Mouse (Mus musculus) CH12.LX (cell line): ENCODE measurements around the gene Slc25a18. TPM values are rescaled to one million over a fixed set of nuclear protein-coding genes. Genes with fewer than 3 reads are reported as not detected.
A peak's percentile ranks its signal among the peaks of the same experiment; 100 is the strongest.

Source experiments
- DNase-seq: peaks from one replicate; pipeline ENCODE4 v3.0.0-alpha.2; 2013; ENCODE audit errors: extremely low read depth
- H3K27ac ChIP-seq: 2 replicates; pipeline ENCODE4 v1.5.1; 2012; ENCODE audit warnings: low read depth, mild to moderate bottlenecking, control low read depth, moderate library complexity; ENCODE audit not compliant: insufficient read depth
- H3K27me3 ChIP-seq: replicated peaks from 2 replicates; pipeline ENCODE3; 2012; ENCODE audit warnings: inconsistent platforms
- H3K36me3 ChIP-seq, 2 experiments: replicated peaks in 1 of 2; 2 replicates each; pipeline versions ENCODE3 to v1.6.1; 2012; ENCODE audit warnings: inconsistent platforms in 1 of 2, low read length in 1 of 2, mild to moderate bottlenecking in 1 of 2, mixed read lengths in 1 of 2, moderate library complexity in 1 of 2; ENCODE audit not compliant: control insufficient read depth in 1 of 2, insufficient read depth in 1 of 2
- H3K4me1 ChIP-seq, 2 experiments: 2 replicates each; pipeline ENCODE4 v1.6.1; 2012; ENCODE audit warnings: inconsistent platforms in 1 of 2, moderate library complexity in 1 of 2; ENCODE audit not compliant: insufficient read depth in 2 of 2, control insufficient read depth in 1 of 2
- H3K4me2 ChIP-seq: 2 replicates; pipeline ENCODE4 v1.6.1; 2012; ENCODE audit warnings: low read depth, mild to moderate bottlenecking, control low read depth; ENCODE audit not compliant: poor library complexity, insufficient read depth, severe bottlenecking
- H3K4me3 ChIP-seq, 3 experiments: fragments of 150-350 bp in 1 of 3; sonication (generic) in 1 of 3; replicated peaks in 1 of 3; 2 replicates each; pipeline versions ENCODE3 to v1.5.1; 2011 to 2012; ENCODE audit warnings: low read depth in 2 of 3, low read length in 2 of 3, mild to moderate bottlenecking in 2 of 3, moderate library complexity in 2 of 3, control low read depth in 1 of 3, improper control_type of control experiment in 1 of 3, inconsistent platforms in 1 of 3, mixed read lengths in 1 of 3; ENCODE audit not compliant: poor library complexity in 1 of 3
- H3K79me2 ChIP-seq: replicated peaks from 2 replicates; pipeline ENCODE4 v1.6.1; 2012; ENCODE audit warnings: mild to moderate bottlenecking, moderate library complexity; ENCODE audit not compliant: control insufficient read depth, poor library complexity, insufficient read depth, severe bottlenecking; ENCODE audit errors: extremely low read depth
- H3K9ac ChIP-seq: 2 replicates; pipeline ENCODE4 v1.6.1; 2012; ENCODE audit warnings: low read depth, mild to moderate bottlenecking, control low read depth, moderate library complexity; ENCODE audit not compliant: insufficient read depth
- H3K9me3 ChIP-seq: replicated peaks from 2 replicates; pipeline ENCODE3; 2012; ENCODE audit warnings: low read length, inconsistent platforms, mixed read lengths
- BHLHE40 ChIP-seq: IDR thresholded peaks from 2 replicates; pipeline ENCODE4 v1.6.1; 2011; ENCODE audit warnings: mild to moderate bottlenecking, low read depth, low read length, improper control_type of control experiment
- CHD1 ChIP-seq: IDR thresholded peaks from 2 replicates; pipeline ENCODE4 v1.6.1; 2012; ENCODE audit warnings: low read depth, low read length, improper control_type of control experiment, inconsistent platforms
- CTCF ChIP-seq, 2 experiments: IDR thresholded peaks in 1 of 2; conservative IDR thresholded peaks in 1 of 2; 2 replicates each; pipeline ENCODE4 v1.5.1; 2011 to 2012; ENCODE audit warnings: low read depth in 2 of 2, low read length in 2 of 2, improper control_type of control experiment in 1 of 2, inconsistent platforms in 1 of 2, mild to moderate bottlenecking in 1 of 2, moderate library complexity in 1 of 2
- E2F4 ChIP-seq: IDR thresholded peaks from 2 replicates; pipeline ENCODE4 v1.6.1; 2011; ENCODE audit warnings: low read depth, low read length, improper control_type of control experiment; ENCODE audit not compliant: insufficient replicate concordance
- IRF4 ChIP-seq: IDR thresholded peaks from 2 replicates; pipeline ENCODE4 v1.6.1; 2014; ENCODE audit warnings: low read depth, mild to moderate bottlenecking, inconsistent platforms, low read length, improper control_type of control experiment
- JUND ChIP-seq: conservative IDR thresholded peaks from 2 replicates; pipeline ENCODE4 v1.6.1; 2011; ENCODE audit warnings: low read depth, low read length, improper control_type of control experiment
- MAX ChIP-seq: IDR thresholded peaks from 2 replicates; pipeline ENCODE4 v1.6.1; 2011; ENCODE audit warnings: low read length, improper control_type of control experiment
- MXI1 ChIP-seq: IDR thresholded peaks from 2 replicates; pipeline ENCODE4 v1.6.1; 2011; ENCODE audit warnings: mild to moderate bottlenecking, low read depth, low read length, improper control_type of control experiment
- MYC ChIP-seq: IDR thresholded peaks from 2 replicates; pipeline ENCODE4 v1.6.1; 2011; ENCODE audit warnings: low read depth, mild to moderate bottlenecking, improper control_type of control experiment, low read length
- NRF1 ChIP-seq: IDR thresholded peaks from 2 replicates; pipeline ENCODE4 v1.6.1; 2014; ENCODE audit warnings: low read depth, mild to moderate bottlenecking, inconsistent platforms, low read length, improper control_type of control experiment, moderate library complexity
- POLR2A ChIP-seq: IDR thresholded peaks from 2 replicates; pipeline ENCODE4 v1.6.1; 2011; ENCODE audit warnings: low read depth, mild to moderate bottlenecking, improper control_type of control experiment, low read length
- POLR2AphosphoS2 ChIP-seq: IDR thresholded peaks from 2 replicates; pipeline ENCODE4 v1.6.1; 2011; ENCODE audit warnings: low read depth, low read length, improper control_type of control experiment
- RAD21 ChIP-seq: IDR thresholded peaks from 2 replicates; pipeline ENCODE4 v1.6.1; 2011; ENCODE audit warnings: low read depth, mild to moderate bottlenecking, low read length, improper control_type of control experiment, moderate library complexity
- TBP ChIP-seq: conservative IDR thresholded peaks from 2 replicates; pipeline ENCODE4 v1.6.1; 2011; ENCODE audit warnings: low read depth, low read length, improper control_type of control experiment
- TCF12 ChIP-seq: IDR thresholded peaks from 2 replicates; pipeline ENCODE4 v1.6.1; 2014; ENCODE audit warnings: low read depth, mild to moderate bottlenecking, inconsistent platforms, low read length, improper control_type of control experiment
- UBTF ChIP-seq: IDR thresholded peaks from 2 replicates; pipeline ENCODE4 v1.6.1; 2012; ENCODE audit warnings: low read depth, mild to moderate bottlenecking, inconsistent platforms, low read length, improper control_type of control experiment, moderate library complexity
- dilution Hi-C: fragments of 300-500 bp; cut with MboI; formaldehyde crosslinking; loops from 2 replicates; pipeline ENCODE4 v1.14.3; 2020; ENCODE audit warnings: low sequenced_read_pairs; ENCODE audit not compliant: extremely low pct_unique_long_range_greater_than_20kb, extremely low pct_ligation_motif_present
- in situ Hi-C: fragments of 300-500 bp; cut with MboI; formaldehyde crosslinking; loops from 3 replicates; pipeline ENCODE4 v1.14.3; 2019; ENCODE audit warnings: low sequenced_read_pairs, low pct_ligation_motif_present, low pct_unique_long_range_greater_than_20kb, mixed read lengths
- polyA plus RNA-seq: library from polyadenylated mRNA; unstranded; fragments of >175 nt; gene quantifications from 2 replicates; pipeline ENCODE4 v1.2.1, GENCODE M21; 2012; ENCODE audit warnings: low read depth; ENCODE audit not compliant: insufficient read length
- total RNA-seq, 2 experiments: library from RNA; depleted of rRNA; stranded (reverse); fragments of 300-350 nt in 1 of 2; fragments of >200 nt in 1 of 2; gene quantifications; 2 replicates each; pipeline ENCODE4 v1.2.3; 2012 to 2014

Slc25a18 gene
- total and polyA plus RNA-seq, 3 experiments, result 0.08 to 0.51 (median 0.19) TPM

DNA sequence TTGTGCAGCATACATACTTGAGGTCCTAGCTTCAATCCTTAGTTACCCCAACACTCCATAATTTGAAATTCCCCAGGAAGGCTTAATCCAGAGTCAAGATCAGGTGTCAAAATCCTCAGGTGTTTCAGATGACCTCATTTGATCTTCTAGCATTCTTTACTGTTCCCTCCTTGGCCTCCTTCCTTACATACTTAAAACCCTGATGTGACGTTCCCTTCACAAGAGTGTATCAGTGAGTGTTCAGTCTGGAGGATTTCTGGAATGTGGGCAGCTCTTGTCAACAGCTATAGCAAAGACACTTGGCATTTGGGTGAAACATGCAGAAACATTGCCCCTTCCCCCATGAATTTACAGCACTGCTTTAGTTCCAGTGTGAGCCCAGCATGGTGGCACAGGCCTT, 3.4 kb upstream of the Slc25a18 start:
- Histone ChIP-seq H3K4me3 (no peak overlapping the region), H3K27me3 (no peaks in the 10 kb centered on the region), H3K9me3 (no peaks in the 10 kb centered on the region), H3K9ac (no peak overlapping the region), H3K27ac (no peak overlapping the region), H3K36me3 (peaks cover 38 to 62% of the 10 kb centered on the region in 2 experiments), H3K4me1 (peaks cover 0 to 5% of the 10 kb centered on the region in 2 experiments; a peak in 1 of 4 replicates), H3K79me2 (no peaks in the 10 kb centered on the region), H3K4me2 (no peak overlapping the region)
- no peak for TF ChIP-seq TBP
- TF ChIP-seq TCF12, result no peak
- no peak for TF ChIP-seq IRF4
- no peak for TF ChIP-seq MYC
- TF ChIP-seq JUND, result no peak
- no peak for TF ChIP-seq POLR2AphosphoS2
- TF ChIP-seq E2F4, result no peak
- no peak for TF ChIP-seq MXI1
- no peak for TF ChIP-seq CHD1
- dilution Hi-C loops (no loop called here), in situ Hi-C loops (no loop called here)
- no peak for DNase-seq

DNA sequence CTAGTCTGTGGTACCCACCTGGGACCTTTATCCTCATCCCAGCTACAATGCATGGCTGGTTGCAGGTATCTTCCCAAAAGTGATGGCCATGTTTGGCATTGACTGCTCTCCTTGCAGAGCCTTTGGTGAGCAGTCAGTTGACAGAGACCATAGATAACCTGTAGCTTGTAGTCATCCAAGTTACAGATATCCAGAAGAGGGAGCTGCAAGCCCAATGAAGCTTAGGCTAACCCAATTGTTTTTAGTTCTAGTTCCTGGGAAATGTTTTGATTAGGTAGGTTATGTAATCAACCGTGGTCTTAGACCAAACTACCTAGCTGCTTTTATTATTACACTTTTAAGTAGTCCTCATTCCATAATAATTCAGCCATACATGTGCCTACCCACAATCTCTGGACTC, 2.0 kb upstream of the Slc25a18 start:
- no peak overlapping the region for H3K27ac ChIP-seq
- H3K4me3 ChIP-seq, result no peak overlapping the region
- dilution Hi-C loops, result no loop called here
- TF ChIP-seq CTCF (conservative IDR thresholded peaks at IDR 0.05 in 1 of 2, IDR thresholded peaks at IDR 0.05 in 1 of 2; ENCODE audit: low read depth in 2 of 2, low read length in 2 of 2) (peak in 1 of 2 experiments; percentile 40; a peak in 2 of 4 replicates), RAD21 (peak; percentile 37), MAX (no peak)
- no peak for DNase-seq
- no peaks in the 10 kb centered on the region for H3K79me2 ChIP-seq
- no peak overlapping the region for H3K4me2 ChIP-seq
- H3K27me3 ChIP-seq, result no peaks in the 10 kb centered on the region
- H3K9ac ChIP-seq, result no peak overlapping the region
- in situ Hi-C loops, result no loop called here
- H3K4me1 ChIP-seq, result peaks cover 0 to 5% of the 10 kb centered on the region in 2 experiments; a peak in 1 of 4 replicates
- no peaks in the 10 kb centered on the region for H3K9me3 ChIP-seq
- peaks cover 35 to 57% of the 10 kb centered on the region in 2 experiments for H3K36me3 ChIP-seq

DNA sequence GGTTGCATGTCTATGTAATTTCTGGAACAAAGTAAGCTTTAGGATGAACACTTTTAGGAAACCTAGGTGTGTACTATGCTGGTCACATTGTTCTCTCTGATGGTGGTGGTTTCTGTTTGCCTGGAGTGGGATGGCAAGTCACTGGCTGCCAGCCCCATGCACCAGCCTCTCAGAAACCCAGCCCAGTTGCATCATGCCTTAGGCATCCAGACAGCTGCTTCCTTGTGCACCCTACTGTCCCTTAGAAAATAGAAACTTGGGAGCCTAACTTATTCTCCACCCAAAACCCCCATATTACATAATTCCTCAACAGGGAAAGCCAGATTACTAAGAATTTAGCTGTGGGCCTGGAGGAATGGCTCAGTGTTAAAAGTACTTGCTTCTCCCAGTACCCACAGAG, 1.4 kb upstream of the Slc25a18 start:
- Histone ChIP-seq H3K4me1 (peaks cover 0 to 5% of the 10 kb centered on the region in 2 experiments; a peak in 1 of 4 replicates), H3K79me2 (no peaks in the 10 kb centered on the region), H3K27me3 (no peaks in the 10 kb centered on the region), H3K9me3 (no peaks in the 10 kb centered on the region), H3K27ac (no peak overlapping the region), H3K4me3 (no peak overlapping the region), H3K4me2 (no peak overlapping the region), H3K36me3 (peaks cover 30 to 54% of the 10 kb centered on the region in 2 experiments), H3K9ac (no peak overlapping the region)
- no peak for TF ChIP-seq POLR2A
- no peak for TF ChIP-seq MYC
- no peak for TF ChIP-seq CTCF (conservative IDR thresholded peaks at IDR 0.05 in 1 of 2, IDR thresholded peaks at IDR 0.05 in 1 of 2; ENCODE audit: low read depth in 2 of 2, low read length in 2 of 2)
- TF ChIP-seq MXI1, result no peak
- TF ChIP-seq CHD1, result no peak
- no peak for TF ChIP-seq NRF1
- TF ChIP-seq BHLHE40, result no peak
- TF ChIP-seq UBTF, result no peak
- no peak for TF ChIP-seq RAD21
- dilution Hi-C loops (no loop called here), in situ Hi-C loops (no loop called here)
- no peak for DNase-seq
